Mouse (Mus musculus) cerebellum, postnatal 14 days (tissue): ENCODE results near the gene Ldhal6b.
"Not testable (repeated sequence)": the region's sequence is repeated elsewhere in the genome, so short reads cannot be mapped to it uniquely, and the experiment has no call there.

Experiments used
- DNase-seq, 2 experiments: peaks; one replicate each; pipeline ENCODE4 v3.0.0; 2021; ENCODE audit warnings: mixed read lengths in 2 of 2

Ldhal6b gene

DNA sequence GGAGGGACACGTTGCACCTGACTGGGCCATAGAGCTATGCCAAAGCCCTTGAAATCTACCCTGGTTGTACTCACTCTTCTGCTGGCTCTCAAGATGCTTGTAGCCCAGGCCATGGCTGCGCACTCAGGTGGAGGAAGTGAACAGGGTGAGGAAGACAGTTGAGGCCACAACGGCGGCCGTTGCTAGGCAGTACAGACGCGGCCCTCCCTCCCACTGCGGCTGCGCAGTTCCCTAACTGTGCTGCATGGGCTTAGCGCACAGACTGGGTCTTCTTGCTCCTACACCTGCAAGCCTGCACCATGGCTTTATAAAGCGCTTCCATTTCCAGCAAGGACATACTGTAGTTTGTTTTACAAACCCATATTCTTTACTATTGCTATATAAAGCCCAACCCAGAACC lies at the start of gene Ldhal6b:
TSS of gene Ldhal6b (minus strand) at position 223 of the 400 bp plus-strand sequence.
- no peak for DNase-seq

DNA sequence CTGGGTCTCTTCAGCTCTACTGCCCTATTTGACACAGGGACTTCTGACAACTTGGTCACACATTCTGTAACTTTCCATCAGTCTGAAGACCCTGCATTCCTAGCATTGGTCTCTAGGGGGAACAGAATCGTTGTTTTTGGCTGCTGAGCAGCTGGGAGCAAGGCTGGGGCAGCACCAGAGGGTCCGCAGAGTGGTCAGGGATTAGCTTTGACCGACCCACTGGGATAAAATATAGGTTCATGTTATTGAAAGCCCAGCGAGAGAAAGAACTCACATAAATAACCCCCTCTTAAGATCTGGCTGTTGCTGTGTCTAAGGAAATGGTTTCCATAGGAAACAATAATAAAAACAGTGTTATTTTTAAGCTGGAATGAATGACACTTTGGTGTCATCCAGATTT lies 48.6 kb upstream of the Ldhal6b start:
- no peak for DNase-seq

GRCm38 (mm10) chr17:5466736-5467135 lies 48.2 kb upstream of the Ldhal6b start:
- no peak for DNase-seq

- DNase-seq, result no peak
These were observed 45.3 kb upstream of the Ldhal6b start for GRCm38 (mm10) chr17:5463912-5464311.

DNA sequence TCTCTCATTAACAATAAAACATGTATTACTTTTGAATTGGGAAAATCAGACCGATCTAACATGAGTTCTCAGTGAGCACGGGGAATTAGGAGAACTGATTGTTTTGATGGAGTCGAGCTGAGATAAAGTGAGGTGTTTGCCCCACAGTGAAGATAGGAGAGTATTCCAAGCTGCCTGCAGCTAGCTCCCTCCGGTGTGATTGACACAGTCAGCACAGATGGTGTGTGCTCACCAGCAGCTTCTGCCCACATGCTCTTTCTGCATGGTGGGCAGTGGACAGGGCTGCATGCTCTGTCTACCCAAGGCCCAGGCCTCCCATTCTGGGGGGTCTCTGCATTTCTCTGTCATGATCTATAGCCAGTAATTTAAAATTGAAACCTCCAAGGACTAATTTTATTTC lies 35.1 kb upstream of the Ldhal6b start:
- DNase-seq, result peak; percentile 18 to 51

- DNase-seq, result peak in 1 of 2 experiments; percentile 45
These were observed 25.2 kb upstream of the Ldhal6b start for GRCm38 (mm10) chr17:5443751-5444150.

DNA sequence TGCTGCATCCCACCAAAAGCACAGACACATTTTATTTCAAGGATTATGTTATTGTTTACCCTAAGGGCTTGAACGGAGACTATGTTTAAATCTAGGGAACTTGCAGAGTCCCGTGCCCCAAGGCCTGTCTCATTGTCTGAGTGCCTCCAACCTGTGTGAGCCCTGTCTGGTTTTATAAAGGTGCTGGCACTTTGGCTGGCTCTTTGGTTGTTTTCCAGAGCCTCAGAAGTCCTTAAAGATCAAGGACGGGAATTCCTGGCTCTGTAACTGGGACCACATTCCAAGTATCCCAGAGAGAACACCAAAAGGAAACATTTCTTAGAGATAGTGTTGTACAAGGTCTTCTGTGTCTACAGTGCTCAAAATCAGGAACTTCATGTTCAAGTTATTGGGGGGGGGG lies 24.7 kb upstream of the Ldhal6b start:
- no peak for DNase-seq

DNA sequence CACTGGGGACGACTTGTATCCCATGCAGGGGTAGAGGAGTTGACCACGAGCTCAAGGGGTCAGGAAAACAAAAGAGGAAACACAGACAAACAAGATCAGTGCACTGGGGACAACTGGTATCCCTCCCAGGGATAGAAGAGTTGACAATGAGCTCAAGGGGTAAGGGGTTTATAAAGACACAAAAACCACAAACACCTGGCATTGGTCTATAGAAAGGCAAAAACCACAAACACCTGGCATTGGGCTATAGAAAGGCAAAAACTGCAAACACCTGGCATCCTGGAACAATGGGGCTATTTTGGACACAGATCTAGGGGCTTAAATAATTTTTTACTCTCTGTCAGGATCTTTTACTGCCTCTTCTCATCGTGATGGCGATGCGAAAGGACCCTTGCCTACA lies 23.8 kb upstream of the Ldhal6b start:
- not testable (repeated sequence) for DNase-seq

GRCm38 (mm10) chr17:5440159-5440971 lies 21.8 kb upstream of the Ldhal6b start, which contains the start of gene Tmem242:
Tmem242 (minus strand) TSS chr17:5440259.
- peak; percentile 97 for DNase-seq

DNA sequence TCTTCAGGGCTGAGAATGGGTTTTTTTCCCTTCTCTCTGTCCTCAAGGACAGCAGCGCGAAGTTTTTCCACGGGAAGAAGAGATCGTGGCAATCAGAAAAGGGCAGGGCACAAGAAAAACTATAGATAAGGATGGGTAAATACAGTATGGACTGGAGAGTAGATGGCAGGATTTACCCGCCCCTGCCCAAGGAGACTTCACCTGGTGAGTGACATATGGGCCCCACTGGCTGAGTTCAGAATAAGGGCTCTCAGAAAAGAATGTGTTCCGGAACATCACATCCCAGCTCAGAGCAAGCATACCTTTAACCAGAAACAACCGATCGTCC lies 21.2 kb upstream of the Ldhal6b start:
- no peak for DNase-seq

GRCm38 (mm10) chr17:5429772-5430133 lies 11.2 kb upstream of the Ldhal6b start:
- no peak for DNase-seq

GRCm38 (mm10) chr17:5429090-5429771 lies 10.7 kb upstream of the Ldhal6b start:
- peak; percentile 97 to 98 for DNase-seq

DNA sequence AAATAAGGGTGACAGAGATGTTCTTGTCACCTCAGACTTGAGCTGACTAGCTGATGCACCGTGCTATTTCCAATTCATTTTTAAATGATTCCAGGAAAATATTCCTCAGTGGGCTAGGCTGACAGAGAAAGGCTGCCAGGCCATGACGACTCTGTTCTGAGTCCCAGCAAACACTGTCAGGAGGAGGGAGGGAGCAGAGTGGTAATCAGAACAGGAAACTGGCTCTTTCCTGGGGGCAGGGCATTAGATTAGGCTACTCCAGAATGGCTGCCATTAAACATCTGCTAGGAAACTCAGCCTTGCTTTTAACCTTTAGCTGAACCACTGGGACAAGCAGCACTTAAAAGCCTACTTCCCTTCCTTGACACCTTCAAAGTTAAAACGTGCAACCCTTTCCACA lies 6.6 kb upstream of the Ldhal6b start:
- DNase-seq, result no peak

DNA sequence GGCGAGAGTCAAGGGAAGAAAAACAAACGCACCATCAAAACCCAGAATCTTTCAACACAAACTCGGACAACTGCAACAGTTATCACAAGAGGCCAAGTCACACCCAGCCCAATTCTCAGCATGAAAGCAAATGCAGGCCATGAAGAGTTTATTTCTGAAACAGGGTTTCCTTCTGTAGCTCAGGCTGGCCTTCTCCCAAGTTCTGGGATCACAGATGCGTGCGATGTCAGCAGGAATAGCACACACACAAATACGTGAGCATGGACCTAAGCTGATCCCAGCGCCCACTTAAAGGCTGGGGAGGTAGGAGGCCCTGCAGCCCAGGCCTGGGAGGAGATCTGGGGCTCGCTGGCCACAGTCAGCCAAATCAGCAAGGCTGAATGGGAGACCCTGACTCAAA lies 5.6 kb upstream of the Ldhal6b start:
- peak; percentile 38 to 54 for DNase-seq

DNA sequence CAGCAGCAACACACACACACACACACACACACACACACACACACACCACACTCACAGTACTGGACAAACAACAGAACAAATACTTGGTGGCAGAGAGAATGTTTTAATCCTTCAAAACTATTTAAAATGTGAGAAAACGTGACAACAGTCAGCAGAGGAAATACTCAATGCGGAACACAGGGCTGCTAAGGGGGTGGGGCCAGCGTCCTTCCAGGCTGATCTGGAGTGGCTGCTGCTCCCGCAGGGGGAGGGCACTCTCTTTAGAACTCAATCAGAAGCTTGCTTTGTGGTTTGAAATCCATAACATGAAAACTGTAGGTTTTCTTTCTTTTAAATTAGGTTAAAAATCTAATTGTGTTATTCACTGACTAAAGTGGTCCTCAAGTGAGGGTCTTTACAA lies 3.3 kb upstream of the Ldhal6b start:
- DNase-seq, result no peak

GRCm38 (mm10) chr17:5419771-5420518 lies 1.4 kb upstream of the Ldhal6b start:
- DNase-seq, result peak; percentile 55 to 59

GRCm38 (mm10) chr17:5419056-5419455 lies 489 bp upstream of the Ldhal6b start:
- no peak for DNase-seq

- DNase-seq, result no peak
These were observed 2.0 kb downstream of the Ldhal6b start for GRCm38 (mm10) chr17:5416518-5416917.

GRCm38 (mm10) chr17:5414041-5414440 lies 4.5 kb downstream of the Ldhal6b start:
- no peak for DNase-seq

GRCm38 (mm10) chr17:5413350-5413749 lies 5.2 kb downstream of the Ldhal6b start:
- no peak for DNase-seq

DNA sequence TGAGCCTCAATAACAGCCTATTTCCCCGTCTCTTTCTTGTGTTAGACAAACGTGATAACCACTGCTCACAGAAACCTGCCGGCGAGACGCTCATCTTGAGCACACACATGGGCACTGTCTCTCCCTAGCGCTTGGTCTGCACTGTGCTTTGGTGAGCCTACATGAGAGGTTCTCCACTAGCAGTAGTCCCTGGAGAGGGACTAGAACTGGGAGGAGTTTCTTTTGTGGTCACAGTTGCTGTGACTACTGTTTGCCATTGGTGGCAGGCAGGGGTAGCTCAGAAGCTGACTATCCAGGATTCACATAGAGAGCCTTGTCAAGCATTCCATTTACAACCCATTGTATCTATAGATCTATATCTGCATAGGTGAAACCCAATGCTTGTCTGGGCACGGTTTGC lies 5.8 kb downstream of the Ldhal6b start:
- no peak for DNase-seq

GRCm38 (mm10) chr17:5412301-5412700 lies 6.3 kb downstream of the Ldhal6b start:
- no peak for DNase-seq

DNA sequence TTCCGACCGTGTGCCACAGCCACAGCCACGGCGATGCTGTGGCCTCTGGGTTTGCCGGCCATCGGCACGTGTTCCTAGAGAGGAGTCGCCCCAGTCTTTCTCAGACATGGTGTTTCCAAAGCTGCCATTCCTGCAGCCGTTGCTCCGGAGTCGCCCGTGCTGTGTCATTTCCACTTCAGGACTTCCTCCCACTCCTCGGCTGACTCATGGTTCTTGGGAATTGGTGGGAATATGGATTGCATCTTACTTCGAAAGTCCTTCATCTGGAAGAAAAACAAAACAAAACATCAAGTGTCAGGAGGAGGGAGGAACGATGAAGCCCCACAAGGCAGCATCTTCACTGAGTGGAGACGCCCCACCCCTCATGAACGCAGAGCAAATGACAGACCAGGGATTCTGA lies 7.4 kb downstream of the Ldhal6b start:
- no peak for DNase-seq

- DNase-seq, result no peak
These were observed 8.2 kb downstream of the Ldhal6b start for GRCm38 (mm10) chr17:5410336-5410735.
